Mouse (Mus musculus) C2C12 (cell line): ENCODE measurements at regions not wholly inside any gene's neighbourhood (a gene's known extent, or its start where the extent isn't known, plus 50 kb on each side); places are given as distances from the start of the nearest gene placed in this dataset.

Experiments
- CTCF ChIP-seq: IDR thresholded peaks from one replicate; pipeline ENCODE4 v1.5.1; 2011; ENCODE audit not compliant: control insufficient read depth, insufficient read depth, insufficient read length
- FOSL1 ChIP-seq: IDR thresholded peaks from one replicate; pipeline ENCODE4 v1.8.0; 2011; ENCODE audit warnings: mild to moderate bottlenecking, low read length; ENCODE audit not compliant: poor library complexity, insufficient read depth, severe bottlenecking
- MAX ChIP-seq: IDR thresholded peaks from one replicate; pipeline ENCODE4 v1.6.1; 2011; ENCODE audit warnings: mild to moderate bottlenecking, control low read depth
- MYOD1 ChIP-seq: IDR thresholded peaks from one replicate; pipeline ENCODE4 v1.6.1; 2011; ENCODE audit warnings: low read depth; ENCODE audit not compliant: control insufficient read depth, insufficient read length

GRCm38 (mm10) chr2:50807162-50807960, 341.6 kb downstream of the Rnd3 start:
- TF ChIP-seq CTCF (no peak), MYOD1 (no peak), FOSL1 (no peak), MAX (no peak)
